Mouse (Mus musculus) neural tube, embryonic 12.5 days (tissue): Measurements from ENCODE around the gene Gpr161. TPM values are rescaled to one million over a fixed set of nuclear protein-coding genes. Genes with fewer than 3 reads are reported as not detected.

Experiments
- ATAC-seq: fragments of 200-750 bp; cut with Nextera tagmentation; 2 replicates; pipeline ENCODE4 v1.8.0; 2017; ENCODE audit warnings: low read depth, mild to moderate bottlenecking, moderate TSS enrichment, moderate library complexity; ENCODE audit not compliant: low FRiP score
- H3K27ac ChIP-seq: fragments of 300-500 bp; sonication (generic); 2 replicates; pipeline ENCODE4 v1.5.1; 2016
- H3K27me3 ChIP-seq: fragments of 300-500 bp; sonication (generic); replicated peaks from 2 replicates; pipeline ENCODE4 v1.6.1; 2016; ENCODE audit warnings: mild to moderate bottlenecking
- H3K36me3 ChIP-seq: fragments of 300-500 bp; sonication (generic); 2 replicates; pipeline ENCODE4 v1.6.1; 2016; ENCODE audit warnings: mild to moderate bottlenecking
- H3K4me1 ChIP-seq: fragments of 300-500 bp; sonication (generic); 2 replicates; pipeline ENCODE4 v1.6.1; 2016
- H3K4me2 ChIP-seq: fragments of 300-500 bp; sonication (generic); replicated peaks from 2 replicates; pipeline ENCODE4 v1.6.1; 2016; ENCODE audit warnings: mild to moderate bottlenecking
- H3K4me3 ChIP-seq: fragments of 300-500 bp; sonication (generic); 2 replicates; pipeline ENCODE4 v1.5.1; 2016
- H3K9ac ChIP-seq: fragments of 300-500 bp; sonication (generic); 2 replicates; pipeline ENCODE4 v1.6.1; 2016; ENCODE audit warnings: mild to moderate bottlenecking
- H3K9me3 ChIP-seq: fragments of 300-500 bp; sonication (generic); 2 replicates; pipeline ENCODE4 v1.6.1; 2016; ENCODE audit warnings: mild to moderate bottlenecking
- WGBS: fragments of 180-500 bp; shearing (Covaris S2); methylation state at CpG from one replicate; pipeline ENCODE4 v1.1.7; 2016; 5-methylcytosine and 5-hydroxymethylcytosine counted together
- polyA plus RNA-seq: library from polyadenylated mRNA; unstranded; fragments of >200 nt; fragmentation: Nextera tagmentation; extraction: Ambion mirVana; gene quantifications from 2 replicates; pipeline ENCODE4 v1.2.1, GENCODE M21; 2016

Gene Gpr161
- polyA plus RNA-seq, 1 experiment from 2014 or later, result 3.0 TPM

DNA sequence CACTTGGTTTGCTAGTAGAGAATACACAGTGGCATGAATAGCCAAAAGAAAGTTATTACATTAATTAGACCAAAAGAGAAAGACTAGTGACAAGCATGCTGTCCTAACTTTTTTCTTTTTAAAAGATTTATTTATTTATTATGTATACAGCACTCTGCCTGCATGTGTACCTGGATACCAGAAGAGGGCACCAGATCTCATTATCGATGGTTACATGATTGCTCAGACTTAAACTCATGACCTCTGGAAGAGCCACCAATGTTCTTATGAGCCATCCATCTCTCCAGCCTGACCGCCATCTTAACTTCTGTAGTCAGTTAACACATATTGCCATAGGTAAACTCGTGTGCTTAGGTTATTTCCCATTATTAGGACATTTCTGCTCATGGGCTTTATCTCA is 69.5 kb downstream of the Gpr161 start:
- no peaks in the 10 kb centered on the region for H3K36me3 ChIP-seq
- 95% methylated on average over 3 of the region's 3 CpGs for WGBS
- ATAC-seq, result no peak
- H3K4me3 ChIP-seq, result no peak overlapping the region
- H3K27ac ChIP-seq, result no peak overlapping the region
- H3K9me3 ChIP-seq, result no peaks in the 10 kb centered on the region
- H3K9ac ChIP-seq, result no peak overlapping the region
- H3K4me1 ChIP-seq, result no peaks in the 10 kb centered on the region
- no peaks in the 10 kb centered on the region for H3K27me3 ChIP-seq
- no peak overlapping the region for H3K4me2 ChIP-seq

DNA sequence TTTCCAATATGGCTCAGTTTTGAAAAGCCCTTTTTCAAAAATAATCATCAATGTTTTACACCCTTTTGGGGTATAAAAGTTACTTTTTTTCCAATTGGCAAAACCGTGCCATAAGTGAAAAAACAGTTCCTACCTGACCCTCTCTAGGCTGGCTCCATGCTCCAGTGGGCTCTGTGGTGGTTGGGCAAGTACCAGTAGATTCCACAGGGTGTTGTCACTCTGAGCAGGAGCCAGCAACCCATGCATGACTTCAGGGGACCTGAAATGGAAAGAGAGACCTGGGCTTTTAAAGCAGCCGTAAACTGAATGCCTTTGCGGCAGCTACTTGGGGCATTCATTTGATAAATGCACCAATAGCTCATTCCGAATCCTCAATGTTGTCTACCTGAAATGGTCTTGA is 75.4 kb downstream of the Gpr161 start:
- Histone ChIP-seq H3K9ac (no peak overlapping the region), H3K27ac (no peak overlapping the region), H3K27me3 (no peaks in the 10 kb centered on the region), H3K4me2 (no peak overlapping the region), H3K36me3 (no peaks in the 10 kb centered on the region), H3K4me3 (no peak overlapping the region), H3K4me1 (no peaks in the 10 kb centered on the region), H3K9me3 (no peaks in the 10 kb centered on the region)
- ATAC-seq, result no peak
- 84% methylated on average over 4 of the region's 4 CpGs for WGBS

DNA sequence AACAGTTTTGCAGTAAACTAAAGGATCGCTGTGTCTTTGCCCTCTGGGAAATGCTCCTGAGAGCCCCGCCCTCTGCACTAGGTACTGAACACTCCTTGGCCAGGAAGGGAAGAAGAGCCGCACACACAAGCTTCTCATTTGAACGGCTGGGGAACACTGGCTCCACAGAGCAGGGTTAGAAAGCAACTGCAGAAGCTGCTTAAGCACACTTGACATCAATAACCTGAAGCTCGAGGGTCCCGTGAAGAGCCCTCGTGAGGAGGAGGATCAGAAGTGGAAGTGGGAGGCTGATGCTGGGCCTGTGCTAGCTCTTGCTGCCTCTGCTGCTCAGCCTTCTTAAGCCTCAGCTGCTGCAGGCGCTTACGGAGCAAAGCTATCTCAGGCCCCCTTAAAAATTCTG is 78.2 kb downstream of the Gpr161 start:
- Histone ChIP-seq H3K27me3 (no peaks in the 10 kb centered on the region), H3K9me3 (no peaks in the 10 kb centered on the region), H3K4me3 (no peak overlapping the region), H3K27ac (no peak overlapping the region), H3K4me1 (no peaks in the 10 kb centered on the region), H3K36me3 (no peaks in the 10 kb centered on the region), H3K9ac (no peak overlapping the region), H3K4me2 (no peak overlapping the region)
- no peak for ATAC-seq
- WGBS, result 76% methylated on average over 9 of the region's 9 CpGs

Other genes with a start within 250 kb of the Gpr161 start
- gene Tbx19, start 135.0 kb upstream of the Gpr161 start, polyA plus RNA-seq, result not detected in 2 replicates
- gene Sft2d2, start 101.4 kb upstream of the Gpr161 start, polyA plus RNA-seq, result 8.3 and 8.7 TPM in 2 replicates
- gene Tiprl, start 58.8 kb upstream of the Gpr161 start, polyA plus RNA-seq, result 108 TPM in 2 replicates
- 10.9 and 12.6 TPM in 2 replicates for gene Dcaf6, start 164.7 kb downstream of the Gpr161 start, polyA plus RNA-seq
- 141 and 145 TPM in 2 replicates for gene Mpc2, start 164.8 kb downstream of the Gpr161 start, polyA plus RNA-seq
- 0.09 and 0.25 TPM in 2 replicates for gene Adcy10, start 189.4 kb downstream of the Gpr161 start, polyA plus RNA-seq